Mouse (Mus musculus) mouse trophoblast stem cell (cell line): ENCODE measurements around the gene Dnaaf1.

Experiments
- in situ Hi-C, 2 experiments: fragments of 300-500 bp; cut with MseI, MboI; formaldehyde crosslinking; loops; 2 replicates in 1 of 2; 3 replicates in 1 of 2; pipeline ENCODE4 v1.15.1; 2025

Dnaaf1 gene

GRCm38 (mm10) chr8:119574437-119575365 lies at the start of gene Dnaaf1, which contains the start of gene Hsdl1:
TSS of gene Dnaaf1 (plus strand) at chr8:119575235.
TSS of gene Hsdl1 (minus strand) at chr8:119575183.
- in situ Hi-C loops = no loop called here

GRCm38 (mm10) chr8:119528762-119529161 lies 46.3 kb upstream of the Dnaaf1 start:
- in situ Hi-C loops = no loop called here

GRCm38 (mm10) chr8:119530937-119531336 lies 44.1 kb upstream of the Dnaaf1 start:
- in situ Hi-C loops = no loop called here

- in situ Hi-C loops = no loop called here
These were observed 43.6 kb upstream of the Dnaaf1 start for GRCm38 (mm10) chr8:119531397-119531796.

GRCm38 (mm10) chr8:119531973-119532372 lies 43.1 kb upstream of the Dnaaf1 start:
- in situ Hi-C loops = no loop called here

- in situ Hi-C loops = no loop called here
These were observed 30.4 kb upstream of the Dnaaf1 start for GRCm38 (mm10) chr8:119544606-119545005.

GRCm38 (mm10) chr8:119545180-119545579 lies 29.9 kb upstream of the Dnaaf1 start:
- in situ Hi-C loops = no loop called here

GRCm38 (mm10) chr8:119545791-119546190 lies 29.2 kb upstream of the Dnaaf1 start:
- in situ Hi-C loops = no loop called here

- in situ Hi-C loops = no loop called here
These were observed 27.9 kb upstream of the Dnaaf1 start for GRCm38 (mm10) chr8:119547019-119547691.

- in situ Hi-C loops = no loop called here
These were observed 26.4 kb upstream of the Dnaaf1 start for GRCm38 (mm10) chr8:119548560-119549113.

- in situ Hi-C loops = no loop called here
These were observed 22.1 kb upstream of the Dnaaf1 start for GRCm38 (mm10) chr8:119552967-119553366.

- in situ Hi-C loops = no loop called here
These were observed 19.2 kb upstream of the Dnaaf1 start for GRCm38 (mm10) chr8:119555861-119556260.

GRCm38 (mm10) chr8:119557132-119557531 lies 17.9 kb upstream of the Dnaaf1 start:
- in situ Hi-C loops = no loop called here

GRCm38 (mm10) chr8:119557821-119558602 lies 17.0 kb upstream of the Dnaaf1 start:
- in situ Hi-C loops = no loop called here

- in situ Hi-C loops = no loop called here
These were observed 16.2 kb upstream of the Dnaaf1 start, which contains the start of gene Mbtps1 for GRCm38 (mm10) chr8:119558603-119559401. TSS of gene Mbtps1 (minus strand) at chr8:119558735.

GRCm38 (mm10) chr8:119559402-119559720 lies 15.7 kb upstream of the Dnaaf1 start:
- in situ Hi-C loops = no loop called here

GRCm38 (mm10) chr8:119563849-119564251 lies 11.2 kb upstream of the Dnaaf1 start:
- in situ Hi-C loops = no loop called here

- in situ Hi-C loops = no loop called here
These were observed 8.7 kb upstream of the Dnaaf1 start for GRCm38 (mm10) chr8:119566367-119566766.

GRCm38 (mm10) chr8:119568251-119568650 lies 6.8 kb upstream of the Dnaaf1 start:
- in situ Hi-C loops = no loop called here

- in situ Hi-C loops = no loop called here
These were observed 6.1 kb upstream of the Dnaaf1 start for GRCm38 (mm10) chr8:119568951-119569350.

GRCm38 (mm10) chr8:119569881-119570280 lies 5.2 kb upstream of the Dnaaf1 start:
- in situ Hi-C loops = no loop called here
